Mouse (Mus musculus) brown adipose tissue, adult 24 weeks (tissue): ENCODE data around the gene Slx1b. TPM values are rescaled to one million over a fixed set of nuclear protein-coding genes. Genes with fewer than 3 reads are reported as not detected.
"Not testable (repeated sequence)": the region's sequence is repeated elsewhere in the genome, so short reads cannot be mapped to it uniquely, and the experiment has no call there.

Experiments
- H3K27ac ChIP-seq: fragments of 200-500 bp; replicated peaks from 2 replicates; pipeline ENCODE4 v1.5.1; 2012; ENCODE audit warnings: low read depth, mild to moderate bottlenecking, low read length
- H3K4me1 ChIP-seq: fragments of 200-500 bp; 2 replicates; pipeline ENCODE4 v1.6.1; 2012; ENCODE audit warnings: low read length, mixed read lengths; ENCODE audit not compliant: control insufficient read depth, insufficient read depth, insufficient read length
- H3K4me3 ChIP-seq: fragments of 200-500 bp; 2 replicates; pipeline ENCODE4 v1.5.1; 2012; ENCODE audit warnings: low read depth, mild to moderate bottlenecking, low read length, moderate library complexity; ENCODE audit not compliant: insufficient read depth
- polyA plus RNA-seq: library from polyadenylated mRNA; stranded (reverse); fragments of >200 nt; gene quantifications from 2 replicates; pipeline ENCODE4 v1.2.4, GENCODE M21; 2012; ENCODE audit not compliant: missing spikeins, insufficient read depth, insufficient read length

Slx1b gene
- polyA plus RNA-seq, 1 experiment, result 5.8 TPM

DNA sequence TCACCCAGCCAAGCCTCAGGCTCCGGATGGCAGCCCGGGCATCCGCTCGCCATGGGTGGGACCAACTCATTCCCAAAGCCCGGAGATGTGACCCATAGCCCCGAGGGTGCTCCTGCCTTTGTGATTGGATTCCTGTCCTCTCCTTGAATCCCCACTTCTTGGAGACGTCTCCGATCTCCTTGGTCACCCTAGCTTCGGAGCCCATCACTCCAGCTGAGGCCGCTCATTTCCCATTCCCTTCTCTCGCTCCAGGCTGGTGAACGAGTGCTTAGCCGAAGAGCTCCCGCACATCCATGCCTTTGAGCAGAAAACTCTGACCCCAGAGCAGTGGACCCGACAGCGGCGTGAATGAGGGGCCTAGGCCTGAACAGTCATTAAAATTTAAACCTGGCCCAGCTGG, 719 bp upstream of the Slx1b start:
- Histone ChIP-seq H3K4me1 (peaks cover 2% of the 10 kb centered on the region; the same call in 1 of the 2 replicates), H3K4me3 (peak overlapping the region; percentile 80), H3K27ac (no peak overlapping the region)

- Histone ChIP-seq H3K27ac (peak within 1 kb of the TSS; percentile 83), H3K4me3 (peak within 1 kb of the TSS; percentile 82), H3K4me1 (peaks cover 2% of the 10 kb centered on the region; the same call in 1 of the 2 replicates)
These were observed 373 bp downstream of the Slx1b start, which contains the start of gene Bola2 for GRCm38 (mm10) chr7:126695210-126695611. Gene Bola2, plus strand, starts transcription at chr7:126695401.

DNA sequence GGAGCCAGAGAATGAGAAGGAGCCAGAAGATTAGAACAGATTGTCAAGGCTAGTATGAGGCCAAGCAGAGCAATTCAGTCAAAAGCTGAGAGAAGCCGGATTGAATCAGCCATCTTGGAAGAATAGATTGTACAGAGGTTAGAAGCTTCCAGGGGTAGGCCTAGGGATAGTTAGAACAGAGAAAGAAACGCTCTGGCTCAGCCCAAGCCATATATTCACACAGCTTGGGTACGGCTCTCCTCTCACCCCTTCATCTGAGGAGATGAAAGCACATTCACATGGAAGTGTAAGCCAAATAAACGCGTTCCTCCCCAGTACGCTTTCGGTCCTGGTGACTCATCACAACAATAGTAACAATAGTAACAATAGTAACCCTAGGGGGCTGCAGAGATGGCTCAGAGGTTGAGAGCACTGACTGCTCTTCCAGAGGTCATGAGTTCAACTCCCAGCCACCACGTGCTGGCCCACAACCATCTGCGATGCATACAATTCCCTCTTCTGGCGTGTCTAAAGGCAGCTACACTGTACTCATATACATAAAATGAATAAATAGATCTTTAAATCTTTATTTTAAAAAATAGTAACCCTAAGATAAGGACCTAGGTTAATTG, 1.0 kb downstream of the Slx1b start:
- peak overlapping the region; percentile 15; the same call in 1 of the 2 replicates for H3K27ac ChIP-seq
- H3K4me3 ChIP-seq, result peak overlapping the region; percentile 82; the same call in 1 of the 2 replicates
- peaks cover 2% of the 10 kb centered on the region; the same call in 1 of the 2 replicates for H3K4me1 ChIP-seq

DNA sequence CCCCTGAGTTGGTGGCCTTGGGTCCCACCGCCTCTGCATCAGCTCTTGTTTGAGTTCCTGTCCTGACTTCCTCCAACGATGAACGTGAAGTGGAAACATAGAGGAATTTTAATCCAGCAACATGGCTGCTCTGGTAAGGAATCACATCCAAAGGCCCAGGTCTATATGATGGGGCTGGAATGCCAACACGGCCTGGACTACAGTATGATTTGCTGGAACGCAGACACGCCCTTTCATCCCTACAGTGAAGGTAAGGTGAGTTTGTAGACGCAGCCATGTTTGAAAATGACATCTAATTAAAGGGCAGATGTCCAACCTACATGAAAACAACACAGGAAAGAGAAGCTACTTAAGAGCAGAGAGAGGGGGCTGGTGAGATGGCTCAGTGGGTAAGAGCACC, 1.8 kb downstream of the Slx1b start:
- no peak overlapping the region for H3K27ac ChIP-seq
- no peak overlapping the region for H3K4me3 ChIP-seq
- peaks cover 2% of the 10 kb centered on the region; the same call in 1 of the 2 replicates for H3K4me1 ChIP-seq

GRCm38 (mm10) chr7:126693256-126693655, 2.3 kb downstream of the Slx1b start:
- Histone ChIP-seq H3K27ac (no peak overlapping the region), H3K4me1 (peaks cover 2% of the 10 kb centered on the region; the same call in 1 of the 2 replicates), H3K4me3 (no peak overlapping the region)

- Histone ChIP-seq H3K27ac (no peak overlapping the region), H3K4me3 (no peak overlapping the region)
These were observed 3.2 kb downstream of the Slx1b start for GRCm38 (mm10) chr7:126692426-126692825.

DNA sequence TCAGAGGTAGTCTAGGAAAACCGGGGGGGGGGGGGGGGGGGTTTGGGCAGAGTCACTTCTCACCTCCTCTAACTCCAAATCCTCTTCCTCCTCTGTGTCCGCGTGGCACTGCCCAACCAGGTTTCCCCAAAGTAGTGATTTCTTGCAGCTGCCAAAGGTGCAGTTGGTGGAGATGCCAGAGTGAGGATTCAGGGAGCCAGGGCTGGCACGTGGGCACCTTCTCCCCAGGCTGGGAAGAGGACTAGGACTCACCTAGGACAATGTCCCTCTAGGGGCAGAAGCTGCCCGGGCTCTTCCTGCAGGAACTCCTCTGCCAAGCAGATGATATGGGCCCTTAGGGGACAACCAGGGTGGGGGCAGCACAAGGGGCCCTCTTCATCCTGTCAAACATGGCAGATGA, 3.9 kb downstream of the Slx1b start:
- Histone ChIP-seq H3K4me1 (peaks cover 2% of the 10 kb centered on the region; the same call in 1 of the 2 replicates), H3K27ac (no peak overlapping the region), H3K4me3 (no peak overlapping the region)

More at GRCm38 (mm10) chr7:126692426-126692825, 3.2 kb downstream of the Slx1b start:
- peaks cover 2% of the 10 kb centered on the region; the same call in 1 of the 2 replicates for H3K4me1 ChIP-seq

GRCm38 (mm10) chr7:126690737-126691136, 4.8 kb downstream of the Slx1b start:
- Histone ChIP-seq H3K27ac (no peak overlapping the region), H3K4me3 (no peak overlapping the region), H3K4me1 (0 out of 2 replicates have a peak, but pooled peaks cover 2% of the 10 kb centered on the region)

DNA sequence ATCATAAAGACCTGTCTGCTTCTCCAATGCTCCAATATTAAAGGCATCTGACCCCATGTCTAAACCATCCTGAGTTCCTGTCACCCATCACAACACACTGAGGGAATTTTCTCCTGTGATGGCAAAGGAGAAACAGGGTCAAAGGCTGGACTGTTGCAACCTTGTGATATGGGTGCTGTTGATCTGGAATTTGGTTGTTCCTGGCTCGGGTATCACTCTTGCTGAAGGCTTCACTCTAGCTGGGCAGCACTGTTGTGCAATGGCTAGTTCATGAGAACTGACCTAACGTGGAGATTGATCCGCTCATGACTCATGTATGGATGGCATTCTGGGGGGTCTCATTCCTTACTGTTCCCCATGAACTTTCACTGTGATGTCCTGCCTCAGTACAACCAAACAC, 6.6 kb downstream of the Slx1b start:
- Histone ChIP-seq H3K4me1 (no peaks in the 10 kb centered on the region), H3K4me3 (no peak overlapping the region), H3K27ac (no peak overlapping the region)

GRCm38 (mm10) chr7:126688156-126688555, 7.4 kb downstream of the Slx1b start:
- not testable (repeated sequence) for H3K4me1 ChIP-seq, H3K4me3 ChIP-seq, H3K27ac ChIP-seq

GRCm38 (mm10) chr7:126681221-126681620, 14.4 kb downstream of the Slx1b start:
- Histone ChIP-seq H3K4me1 (peaks cover 11% of the 10 kb centered on the region), H3K27ac (no peak overlapping the region), H3K4me3 (no peak overlapping the region)

GRCm38 (mm10) chr7:126679683-126680082, 15.9 kb downstream of the Slx1b start:
- peaks cover 18% of the 10 kb centered on the region for H3K4me1 ChIP-seq
- H3K27ac ChIP-seq, result peak overlapping the region; percentile 48; the same call in 1 of the 2 replicates
- no peak overlapping the region for H3K4me3 ChIP-seq

DNA sequence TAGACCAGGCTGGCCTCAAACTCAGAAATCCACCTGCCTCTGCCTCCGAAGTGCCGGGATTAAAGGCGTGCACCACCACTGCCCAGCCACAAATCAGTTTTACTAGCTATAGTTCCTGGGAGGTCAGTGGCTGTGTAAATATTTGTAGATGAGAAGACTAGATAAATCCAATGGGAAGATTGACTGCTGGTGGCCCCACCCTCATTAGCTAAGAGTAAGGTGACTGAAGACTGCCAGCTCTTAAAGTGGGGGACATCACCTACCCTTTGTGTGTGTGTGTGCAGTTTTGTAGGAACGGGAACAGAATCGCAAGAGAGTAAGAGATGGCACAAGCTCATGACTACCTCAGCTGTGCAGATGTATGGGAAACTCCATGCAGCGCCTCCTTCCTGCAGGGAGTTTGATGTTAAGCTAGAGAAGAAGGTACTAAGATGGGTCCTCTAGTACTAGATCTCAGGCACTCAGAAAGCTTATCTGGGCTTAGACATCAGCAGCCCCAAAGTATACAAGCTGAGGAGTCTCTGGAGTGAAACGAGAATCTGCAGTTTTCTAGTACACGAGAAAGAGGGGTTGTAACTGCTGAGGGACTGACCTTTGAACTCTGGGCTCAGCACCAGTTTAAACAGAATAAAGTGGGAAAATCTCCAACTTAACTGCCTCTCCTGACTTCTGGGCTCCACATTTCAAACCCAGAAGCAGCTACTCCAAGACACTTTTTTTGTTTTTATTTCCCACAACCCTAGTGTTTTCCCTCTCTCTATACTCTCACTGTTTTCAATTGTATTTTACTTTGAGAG, 16.8 kb downstream of the Slx1b start:
- Histone ChIP-seq H3K4me1 (peaks cover 18% of the 10 kb centered on the region), H3K4me3 (no peak overlapping the region), H3K27ac (0 out of 2 replicates have a peak overlapping the region, but pooled peaks have one; percentile 1)

- H3K4me3 ChIP-seq, result peak overlapping the region; percentile 76; the same call in 1 of the 2 replicates
- H3K4me1 ChIP-seq, result peaks cover 18% of the 10 kb centered on the region
- H3K27ac ChIP-seq, result peak overlapping the region; percentile 92
These were observed 18.9 kb downstream of the Slx1b start for GRCm38 (mm10) chr7:126676631-126677220.

DNA sequence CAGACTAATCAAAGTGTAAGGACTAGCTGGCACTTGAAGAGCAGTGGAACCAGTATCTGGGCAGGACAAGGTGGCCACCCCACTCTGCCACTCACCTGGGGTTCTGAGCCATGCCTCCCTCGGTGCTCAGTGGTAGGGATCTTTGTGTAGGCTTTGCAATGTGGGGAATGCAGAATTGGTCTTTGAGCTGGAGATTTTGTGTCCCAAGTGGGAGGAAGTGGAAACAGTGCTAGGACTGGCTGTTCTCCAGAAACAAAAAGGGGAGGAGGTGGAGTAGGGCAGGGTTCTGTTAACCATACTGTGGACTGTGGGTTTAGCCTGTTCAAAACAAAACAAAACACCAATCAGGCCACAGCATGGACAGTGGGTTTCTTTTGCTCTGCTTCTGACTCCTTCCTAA, 19.4 kb downstream of the Slx1b start, which contains the start of gene Sult1a1:
Gene Sult1a1, minus strand, starts transcription at position 226 of the 400 bp plus-strand sequence.
- Histone ChIP-seq H3K4me3 (peak within 1 kb of the TSS; percentile 76), H3K4me1 (peaks cover 18% of the 10 kb centered on the region), H3K27ac (peak within 1 kb of the TSS; percentile 99)
